Mouse (Mus musculus) heart, embryonic 16.5 days (tissue): ENCODE data around the gene Clec16a. TPM values are rescaled to one million over a fixed set of nuclear protein-coding genes. Genes with fewer than 3 reads are reported as not detected.

Experiments
- ATAC-seq: fragments of 200-750 bp; cut with Nextera tagmentation; replicated peaks from 2 replicates; pipeline ENCODE4 v1.8.0; 2017; ENCODE audit warnings: moderate number of reproducible peaks; ENCODE audit not compliant: insufficient read depth, low FRiP score; ENCODE audit errors: extremely low read depth
- H3K27ac ChIP-seq: fragments of 300-500 bp; sonication (generic); 2 replicates; pipeline ENCODE4 v1.5.1; 2014; ENCODE audit warnings: mild to moderate bottlenecking, low read length, control low read depth, moderate library complexity
- H3K27me3 ChIP-seq: fragments of 300-500 bp; sonication (generic); 2 replicates; pipeline ENCODE4 v1.6.1; 2014; ENCODE audit warnings: low read length, mixed read lengths; ENCODE audit not compliant: control insufficient read depth, insufficient read depth
- H3K36me3 ChIP-seq: fragments of 300-500 bp; sonication (generic); 2 replicates; pipeline ENCODE4 v1.6.1; 2014; ENCODE audit not compliant: control insufficient read depth, insufficient read depth
- H3K4me1 ChIP-seq: fragments of 300-500 bp; sonication (generic); 2 replicates; pipeline ENCODE4 v1.6.1; 2014; ENCODE audit warnings: low read length, mixed read lengths; ENCODE audit not compliant: control insufficient read depth, insufficient read depth
- H3K4me2 ChIP-seq: fragments of 300-500 bp; sonication (generic); 2 replicates; pipeline ENCODE4 v1.6.1; 2014; ENCODE audit warnings: low read depth, mild to moderate bottlenecking, control low read depth, low read length
- H3K4me3 ChIP-seq: fragments of 300-500 bp; sonication (generic); 2 replicates; pipeline ENCODE4 v1.5.1; 2014; ENCODE audit warnings: mild to moderate bottlenecking, control low read depth, low read length
- H3K9ac ChIP-seq: fragments of 300-500 bp; sonication (generic); 2 replicates; pipeline ENCODE4 v1.6.1; 2014; ENCODE audit warnings: low read length, control low read depth
- H3K9me3 ChIP-seq: fragments of 300-500 bp; sonication (generic); replicated peaks from 2 replicates; pipeline ENCODE4 v1.6.1; 2016; ENCODE audit warnings: low read length; ENCODE audit not compliant: control insufficient read depth
- WGBS: fragments of 180-500 bp; shearing (Covaris S2); extraction: QIAGEN DNeasy Blood & Tissue Kit; methylation state at CpG from one replicate; pipeline ENCODE4 v1.1.7; 2014; 5-methylcytosine and 5-hydroxymethylcytosine counted together
- polyA plus RNA-seq: library from polyadenylated mRNA; unstranded; fragments of >200 nt; fragmentation: Nextera tagmentation; extraction: Ambion mirVana; gene quantifications from 2 replicates; pipeline ENCODE4 v1.2.1, GENCODE M21; 2015

The Clec16a gene
- polyA plus RNA-seq, 1 experiment from 2014 or later, result 32.6 TPM

- Histone ChIP-seq H3K4me3 (no peak overlapping the region), H3K4me2 (no peak overlapping the region), H3K9me3 (no peaks in the 10 kb centered on the region), H3K27ac (no peak overlapping the region), H3K9ac (no peak overlapping the region; the same call in 1 of the 2 replicates), H3K36me3 (no peaks in the 10 kb centered on the region), H3K4me1 (peaks cover 10% of the 10 kb centered on the region), H3K27me3 (no peaks in the 10 kb centered on the region)
- no peak for ATAC-seq
- WGBS, result 84% methylated on average over 4 of the region's 4 CpGs
These were observed 186.6 kb downstream of the Clec16a start for GRCm38 (mm10) chr16:10731785-10732184.

GRCm38 (mm10) chr16:10732421-10732820 lies 187.3 kb downstream of the Clec16a start:
- Histone ChIP-seq H3K9me3 (no peaks in the 10 kb centered on the region), H3K4me2 (no peak overlapping the region)

GRCm38 (mm10) chr16:10735781-10736180 lies 190.6 kb downstream of the Clec16a start:
- no peaks in the 10 kb centered on the region for H3K9me3 ChIP-seq
- H3K9ac ChIP-seq, result no peak overlapping the region
- no peaks in the 10 kb centered on the region for H3K27me3 ChIP-seq
- H3K4me2 ChIP-seq, result no peak overlapping the region
- 43% methylated on average over 2 of the region's 2 CpGs for WGBS
- H3K4me1 ChIP-seq, result peaks cover 26% of the 10 kb centered on the region
- no peak overlapping the region for H3K4me3 ChIP-seq
- no peak overlapping the region for H3K27ac ChIP-seq
- no peaks in the 10 kb centered on the region for H3K36me3 ChIP-seq
- no peak for ATAC-seq

More at GRCm38 (mm10) chr16:10732421-10732820, 187.3 kb downstream of the Clec16a start:
- H3K27ac ChIP-seq, result peak overlapping the region; percentile 3; the same call in 1 of the 2 replicates
- H3K4me3 ChIP-seq, result no peak overlapping the region
- ATAC-seq, result peak; percentile 47
- H3K27me3 ChIP-seq, result no peaks in the 10 kb centered on the region
- no peaks in the 10 kb centered on the region for H3K36me3 ChIP-seq
- H3K4me1 ChIP-seq, result peaks cover 14% of the 10 kb centered on the region
- WGBS, result 62% methylated on average over 5 of the region's 5 CpGs
- no peak overlapping the region; the same call in 1 of the 2 replicates for H3K9ac ChIP-seq

DNA sequence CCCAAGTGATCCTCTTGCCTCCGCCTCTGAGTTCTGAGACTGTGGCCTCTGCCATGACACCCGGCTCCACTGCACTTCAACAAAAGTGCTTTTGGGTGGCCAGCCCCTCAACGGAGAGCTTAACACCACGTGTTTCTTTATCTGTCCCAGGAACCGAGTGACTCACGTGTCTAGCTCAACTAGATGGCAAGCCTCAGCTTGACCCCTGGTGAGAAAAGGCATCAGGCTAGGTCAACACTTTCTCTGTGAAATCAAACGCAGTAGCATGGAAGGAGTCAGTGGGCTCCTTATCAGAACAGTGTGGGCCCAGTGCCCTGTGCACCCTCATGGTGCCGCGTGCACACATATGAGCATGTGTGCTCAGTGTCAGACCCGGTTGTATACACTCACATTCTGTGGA lies 191.2 kb downstream of the Clec16a start:
- ATAC-seq, result no peak
- H3K27ac ChIP-seq, result no peak overlapping the region
- H3K36me3 ChIP-seq, result no peaks in the 10 kb centered on the region
- no peaks in the 10 kb centered on the region for H3K9me3 ChIP-seq
- H3K9ac ChIP-seq, result no peak overlapping the region
- no peaks in the 10 kb centered on the region for H3K27me3 ChIP-seq
- 53% methylated on average over 10 of the region's 10 CpGs for WGBS
- H3K4me3 ChIP-seq, result no peak overlapping the region
- peaks cover 29% of the 10 kb centered on the region for H3K4me1 ChIP-seq
- H3K4me2 ChIP-seq, result no peak overlapping the region

DNA sequence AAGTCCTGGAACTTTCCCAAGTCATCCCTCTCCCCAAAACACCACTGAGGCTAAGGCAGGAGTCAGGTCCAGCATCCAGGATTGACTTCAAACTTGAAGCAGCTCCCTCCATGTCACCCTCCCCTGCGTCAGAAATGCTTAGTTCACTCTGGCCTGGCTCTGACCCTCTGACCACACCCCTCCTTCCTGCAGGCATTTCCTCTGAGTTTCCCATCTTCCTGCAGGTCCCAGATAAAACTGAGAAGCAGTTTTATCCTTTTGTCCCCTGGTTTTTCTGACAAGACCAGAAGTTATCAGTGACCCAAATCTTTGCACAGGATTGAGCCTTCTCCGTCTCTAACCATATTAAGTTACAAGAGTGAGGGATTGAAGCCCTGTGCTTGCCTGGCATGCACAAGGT lies 192.4 kb downstream of the Clec16a start:
- Histone ChIP-seq H3K4me1 (peaks cover 29% of the 10 kb centered on the region), H3K9me3 (no peaks in the 10 kb centered on the region), H3K9ac (no peak overlapping the region), H3K36me3 (no peaks in the 10 kb centered on the region), H3K27me3 (no peaks in the 10 kb centered on the region), H3K4me2 (no peak overlapping the region), H3K4me3 (no peak overlapping the region), H3K27ac (peak overlapping the region; percentile 73)
- WGBS, result 54% methylated on average over 2 of the region's 2 CpGs
- ATAC-seq, result no peak

DNA sequence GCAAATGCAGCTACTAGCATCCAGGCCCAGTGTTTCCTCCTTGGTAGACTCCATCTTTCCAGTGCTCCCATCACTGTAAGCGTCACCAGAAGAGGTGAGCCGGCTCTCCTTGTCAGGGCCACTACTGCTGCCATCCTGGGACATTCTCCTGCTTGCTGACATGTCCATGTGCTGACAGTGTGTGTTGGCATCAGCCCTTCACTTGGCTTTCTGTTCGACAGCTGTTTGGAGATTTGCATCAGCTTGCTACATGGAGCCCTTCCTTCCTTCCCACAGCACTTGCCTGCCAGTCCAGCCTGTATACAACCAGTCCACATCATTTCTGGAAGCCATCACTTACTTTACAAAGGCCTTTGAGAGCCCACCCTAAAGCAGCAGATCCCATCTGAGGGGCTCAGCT lies 193.7 kb downstream of the Clec16a start:
- Histone ChIP-seq H3K27me3 (no peaks in the 10 kb centered on the region), H3K36me3 (no peaks in the 10 kb centered on the region), H3K4me3 (no peak overlapping the region), H3K9me3 (no peaks in the 10 kb centered on the region), H3K4me2 (no peak overlapping the region), H3K4me1 (peaks cover 29% of the 10 kb centered on the region), H3K27ac (peak overlapping the region; percentile 73), H3K9ac (no peak overlapping the region)
- WGBS, result 66% methylated on average over 3 of the region's 3 CpGs
- no peak for ATAC-seq

DNA sequence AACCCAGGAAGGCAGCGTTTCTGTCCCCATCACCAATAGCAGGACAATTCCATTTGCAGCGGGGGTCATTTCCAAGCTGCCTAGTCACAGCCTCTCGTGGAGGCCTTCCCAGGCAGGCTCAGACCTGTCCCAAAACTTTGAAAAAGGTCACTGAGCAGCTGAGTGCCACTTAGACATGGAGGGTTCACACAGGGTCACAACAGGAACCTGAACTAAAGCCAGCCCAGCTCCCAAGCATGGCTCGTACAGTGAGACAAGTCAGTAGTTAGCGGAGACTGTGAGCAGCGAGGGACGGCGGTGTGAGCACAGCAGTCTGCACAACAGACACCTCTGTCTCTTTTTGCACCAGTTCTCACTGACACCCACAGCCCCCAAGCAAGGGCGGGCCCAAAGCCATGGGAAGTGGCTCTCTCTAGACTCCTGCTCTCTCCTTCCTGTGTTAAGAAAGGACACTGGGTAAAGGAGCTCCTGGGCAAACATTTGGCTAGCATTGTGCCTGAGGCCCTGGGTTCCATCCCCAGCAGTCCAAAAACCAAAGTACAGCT lies 194.8 kb downstream of the Clec16a start:
- H3K27ac ChIP-seq, result no peak overlapping the region
- ATAC-seq, result no peak
- H3K4me3 ChIP-seq, result no peak overlapping the region
- WGBS, result 72% methylated on average over 9 of the region's 9 CpGs
- no peak overlapping the region for H3K9ac ChIP-seq
- no peak overlapping the region for H3K4me2 ChIP-seq
- no peaks in the 10 kb centered on the region for H3K27me3 ChIP-seq
- no peaks in the 10 kb centered on the region for H3K36me3 ChIP-seq
- no peaks in the 10 kb centered on the region for H3K9me3 ChIP-seq
- peaks cover 29% of the 10 kb centered on the region for H3K4me1 ChIP-seq

DNA sequence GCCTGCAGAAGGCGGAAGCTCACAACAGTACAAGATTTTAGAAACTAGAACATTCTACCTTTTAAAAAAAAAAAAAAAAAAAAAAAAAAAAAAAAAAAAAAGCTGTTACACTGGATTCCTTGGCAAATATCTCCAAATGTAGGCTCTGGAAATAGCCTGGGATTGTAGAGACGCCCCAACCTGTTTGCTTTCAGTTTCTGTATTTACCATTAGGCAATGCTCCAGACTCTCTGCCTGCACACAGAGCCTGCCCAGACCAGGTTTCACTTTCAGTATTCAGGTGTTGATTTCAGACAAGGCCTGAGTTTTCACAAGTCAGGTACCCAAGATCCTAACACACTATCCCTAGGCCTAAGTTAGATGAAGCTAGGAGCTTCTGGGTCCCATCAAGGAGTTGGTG lies 195.9 kb downstream of the Clec16a start:
- no peak overlapping the region for H3K9ac ChIP-seq
- no peaks in the 10 kb centered on the region for H3K9me3 ChIP-seq
- H3K27ac ChIP-seq, result no peak overlapping the region
- peaks cover 25% of the 10 kb centered on the region for H3K4me1 ChIP-seq
- ATAC-seq, result no peak
- no peak overlapping the region for H3K4me3 ChIP-seq
- no peaks in the 10 kb centered on the region for H3K36me3 ChIP-seq
- H3K4me2 ChIP-seq, result no peak overlapping the region
- no peaks in the 10 kb centered on the region for H3K27me3 ChIP-seq
- WGBS, result 72% methylated on average over 2 of the region's 2 CpGs

GRCm38 (mm10) chr16:10749226-10749625 lies 204.1 kb downstream of the Clec16a start:
- H3K27ac ChIP-seq, result peak overlapping the region; percentile 22; the same call in 1 of the 2 replicates
- no peaks in the 10 kb centered on the region for H3K9me3 ChIP-seq

More at GRCm38 (mm10) chr16:10749226-10749625, 204.1 kb downstream of the Clec16a start:
- WGBS, result 30% methylated on average over 7 of the region's 7 CpGs
- no peak overlapping the region for H3K9ac ChIP-seq
- H3K4me1 ChIP-seq, result peaks cover 19% of the 10 kb centered on the region
- ATAC-seq, result 0 out of 2 replicates have a peak, but pooled peaks have one; percentile 21
- no peak overlapping the region for H3K4me2 ChIP-seq
- H3K4me3 ChIP-seq, result no peak overlapping the region
- H3K27me3 ChIP-seq, result no peaks in the 10 kb centered on the region
- H3K36me3 ChIP-seq, result no peaks in the 10 kb centered on the region
